Mouse (Mus musculus): ENCODE measurements around the gene Camta1.

Camta1 gene

GRCm38 (mm10) chr4:151355505-151355904, 506.2 kb downstream of the Camta1 start:
- DNase-seq: no peak

DNA sequence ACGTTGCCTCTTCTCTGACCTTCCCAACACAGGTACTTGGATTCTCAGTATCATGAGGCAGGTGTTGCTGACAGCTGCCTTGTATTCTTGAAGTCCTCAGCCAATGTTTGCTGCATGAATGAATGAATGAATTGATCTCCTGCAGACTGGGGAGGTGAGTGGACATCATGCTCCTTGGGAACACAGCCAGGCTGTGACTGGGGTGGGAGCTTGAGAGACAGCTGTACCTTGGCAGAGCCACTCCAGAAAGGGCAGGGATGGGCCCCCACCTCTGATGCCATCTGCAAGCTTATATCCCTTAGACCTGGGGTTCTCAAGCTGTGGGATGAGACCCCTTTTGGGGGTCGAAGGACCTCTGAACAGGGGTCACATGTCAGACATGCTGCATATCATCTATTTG, 508.9 kb downstream of the Camta1 start:
- DNase-seq: no peak

DNA sequence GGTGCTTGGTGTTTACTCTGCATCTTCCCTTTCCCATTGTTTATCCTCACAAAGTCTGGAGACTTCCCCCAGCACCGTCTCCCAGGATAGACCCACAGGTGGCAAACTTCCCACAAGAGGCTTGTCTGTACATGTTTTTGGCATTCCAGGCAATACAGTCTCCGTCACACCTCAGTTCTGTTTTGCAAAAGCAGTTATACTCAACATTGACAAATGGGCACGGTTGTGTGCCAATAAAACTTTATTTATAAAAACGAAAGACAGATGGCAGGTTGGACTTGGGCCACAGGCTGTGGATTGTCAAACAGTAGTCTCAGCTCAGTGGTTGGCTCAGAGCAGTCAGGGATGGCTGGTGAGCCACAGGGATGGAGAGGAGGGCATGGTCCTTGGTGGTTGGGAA, 509.4 kb downstream of the Camta1 start:
- DNase-seq: no peak

DNA sequence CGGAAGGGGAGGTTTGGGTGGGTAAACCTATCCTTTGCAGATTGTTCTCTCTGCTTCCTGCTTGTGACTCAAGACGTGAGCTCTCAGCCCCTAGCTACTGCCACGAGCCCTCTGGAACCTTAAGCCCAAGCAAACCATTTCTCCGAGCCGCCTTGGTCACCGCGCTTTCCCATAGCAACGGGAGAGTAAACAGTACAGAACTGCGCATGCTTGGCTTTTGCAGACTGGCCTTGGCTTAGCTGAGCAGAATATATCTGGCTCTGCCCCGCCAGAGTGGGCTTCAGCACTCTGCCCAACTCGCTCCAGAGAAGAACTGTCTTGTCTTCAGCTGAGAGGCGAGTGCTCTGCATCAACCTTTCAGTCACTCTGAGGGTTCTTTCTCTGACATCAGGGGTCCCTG, 509.9 kb downstream of the Camta1 start:
- no peak for DNase-seq

- DNase-seq: no peak
These were observed 514.1 kb downstream of the Camta1 start for GRCm38 (mm10) chr4:151347620-151348019.

DNA sequence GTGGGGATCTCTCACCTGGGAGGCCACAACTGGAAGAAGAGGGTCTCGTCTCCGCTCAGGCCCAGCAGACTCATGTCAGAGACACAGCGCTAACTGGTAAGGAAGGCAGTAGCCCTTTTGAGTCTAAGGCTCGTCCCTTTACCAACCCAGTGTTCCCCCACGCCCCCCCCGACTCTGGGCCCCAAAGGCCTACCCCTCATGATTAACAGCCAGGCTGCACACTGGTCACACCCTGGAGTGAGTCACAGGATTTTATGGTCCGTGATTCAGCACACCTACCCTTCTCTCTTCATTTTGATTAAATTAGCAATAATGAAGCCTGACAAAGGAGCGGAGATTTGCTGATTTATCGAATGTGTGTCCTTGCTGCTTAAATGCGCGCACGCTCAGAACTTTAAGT, 515.0 kb downstream of the Camta1 start:
- no peak for DNase-seq

GRCm38 (mm10) chr4:151344811-151345210, 516.9 kb downstream of the Camta1 start:
- DNase-seq: no peak

DNA sequence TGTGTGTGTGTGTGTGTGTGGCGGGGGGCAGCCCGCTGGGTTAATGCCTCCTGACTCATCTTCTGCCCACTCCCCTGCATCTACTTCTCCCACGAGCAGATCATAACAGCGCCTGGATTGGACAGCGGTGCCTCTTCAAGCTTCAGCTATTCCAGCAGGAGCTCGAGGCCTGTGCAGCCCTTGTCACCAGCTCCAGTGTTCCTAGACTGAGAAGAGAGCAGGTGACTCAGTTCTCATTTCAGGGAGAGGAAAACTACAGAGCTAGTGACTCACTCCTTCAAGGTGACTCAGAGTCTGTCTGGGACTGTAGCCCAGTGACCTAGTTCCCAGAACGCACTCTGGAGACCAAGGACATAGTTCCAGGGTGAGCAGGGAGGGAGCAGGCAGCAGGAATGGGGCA, 522.3 kb downstream of the Camta1 start:
- DNase-seq: no peak

GRCm38 (mm10) chr4:151338931-151339330, 522.7 kb downstream of the Camta1 start:
- no peak for DNase-seq

- no peak for DNase-seq
These were observed 524.1 kb downstream of the Camta1 start for GRCm38 (mm10) chr4:151337543-151337942.

DNA sequence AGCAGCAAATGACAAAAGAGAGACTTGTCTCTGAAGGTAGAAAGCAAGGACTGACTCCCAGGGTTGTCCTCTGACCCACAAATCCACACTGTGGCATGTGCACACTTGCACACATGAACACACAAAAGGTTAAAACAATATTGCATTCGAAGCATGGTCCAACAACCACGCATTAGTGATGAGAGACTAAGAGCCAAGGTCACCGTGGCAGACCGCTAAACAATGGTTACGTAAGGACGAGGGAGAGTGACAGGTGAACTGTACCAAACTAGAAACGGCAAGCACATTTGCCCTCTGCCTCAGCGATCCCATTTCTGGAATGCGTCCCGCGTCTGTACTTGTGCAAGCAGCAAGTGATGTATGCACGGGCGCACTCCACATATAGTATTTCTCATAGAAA, 525.3 kb downstream of the Camta1 start:
- DNase-seq: no peak

GRCm38 (mm10) chr4:151334951-151335742, 526.5 kb downstream of the Camta1 start:
- DNase-seq: peak in 1 of 2 experiments; percentile 4

- DNase-seq: no peak
These were observed 529.4 kb downstream of the Camta1 start for GRCm38 (mm10) chr4:151332074-151332849.

DNA sequence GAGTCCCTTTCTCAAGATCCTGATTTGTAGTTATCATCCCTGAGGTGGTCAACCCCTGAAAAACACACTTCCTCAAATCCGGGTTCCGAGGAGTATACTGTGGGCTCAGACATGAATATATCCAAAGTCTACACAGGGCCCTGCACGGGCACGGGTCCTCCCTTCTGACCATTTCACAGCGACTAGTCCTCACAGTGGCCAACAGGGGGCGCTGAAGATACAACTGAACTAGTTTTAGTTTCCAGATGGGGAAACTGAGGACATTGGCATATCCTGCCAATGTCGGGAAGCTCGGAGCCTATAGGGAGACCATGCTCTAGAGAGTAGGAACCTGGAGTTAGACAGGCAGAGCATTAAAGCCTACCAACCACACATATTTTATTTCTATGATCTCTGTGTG, 530.7 kb downstream of the Camta1 start:
- no peak for DNase-seq

DNA sequence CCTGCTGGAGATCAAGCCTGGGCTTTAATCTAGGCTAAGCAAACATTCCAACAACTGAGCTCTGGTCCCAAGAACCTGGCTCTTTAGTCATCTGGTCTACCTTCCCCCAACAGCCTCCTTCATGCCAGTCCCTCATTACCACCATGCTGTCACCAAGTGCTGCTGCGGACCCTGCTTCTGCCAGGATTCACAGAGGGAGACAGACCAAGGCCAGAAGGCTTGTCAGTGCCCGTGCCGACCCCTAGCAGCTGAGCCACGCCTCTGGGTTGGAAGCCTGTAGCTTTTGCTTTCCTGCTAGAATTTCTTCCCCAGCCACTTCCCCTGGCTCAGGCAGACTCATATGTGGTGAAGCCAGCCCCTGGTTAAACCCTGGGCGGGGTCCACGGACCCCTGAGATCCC, 533.6 kb downstream of the Camta1 start:
- no peak for DNase-seq

DNA sequence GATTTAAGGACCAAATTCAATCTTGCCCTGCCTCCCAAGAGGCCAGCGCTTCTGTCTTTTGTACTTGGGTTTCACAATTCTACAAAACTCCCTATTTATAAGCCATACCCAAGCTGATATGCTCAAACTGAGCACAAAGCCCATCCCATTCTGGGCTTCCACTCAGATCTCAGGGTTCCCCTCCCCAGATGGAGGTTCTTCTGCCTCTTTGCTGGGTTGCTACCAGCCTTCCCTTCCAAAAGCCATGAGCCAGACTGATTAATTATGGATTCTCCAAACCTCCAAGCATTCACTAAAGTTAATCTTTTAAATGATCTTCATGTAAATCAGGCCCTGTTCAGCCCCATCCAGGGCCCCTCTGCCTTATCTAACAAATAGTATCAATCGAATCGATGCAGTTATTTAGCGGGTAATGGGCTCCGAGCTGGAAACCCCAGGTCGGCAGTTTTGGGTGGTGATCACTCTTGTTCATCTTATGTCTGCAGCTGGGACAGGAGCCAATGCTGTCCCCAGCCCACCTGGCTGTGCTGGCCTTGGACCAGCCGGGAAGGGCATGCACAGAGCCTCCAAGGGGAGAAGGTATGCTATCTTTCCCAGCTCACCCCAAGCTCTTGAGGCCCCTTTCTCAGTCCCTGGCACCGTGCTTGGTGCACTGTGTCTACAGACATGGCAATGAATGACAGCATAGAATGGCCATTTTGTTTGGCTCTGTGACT, 534.5 kb downstream of the Camta1 start:
- DNase-seq: no peak

GRCm38 (mm10) chr4:151316428-151316827, 545.2 kb downstream of the Camta1 start:
- DNase-seq: no peak

- DNase-seq: no peak
These were observed 546.0 kb downstream of the Camta1 start for GRCm38 (mm10) chr4:151315726-151316125.

DNA sequence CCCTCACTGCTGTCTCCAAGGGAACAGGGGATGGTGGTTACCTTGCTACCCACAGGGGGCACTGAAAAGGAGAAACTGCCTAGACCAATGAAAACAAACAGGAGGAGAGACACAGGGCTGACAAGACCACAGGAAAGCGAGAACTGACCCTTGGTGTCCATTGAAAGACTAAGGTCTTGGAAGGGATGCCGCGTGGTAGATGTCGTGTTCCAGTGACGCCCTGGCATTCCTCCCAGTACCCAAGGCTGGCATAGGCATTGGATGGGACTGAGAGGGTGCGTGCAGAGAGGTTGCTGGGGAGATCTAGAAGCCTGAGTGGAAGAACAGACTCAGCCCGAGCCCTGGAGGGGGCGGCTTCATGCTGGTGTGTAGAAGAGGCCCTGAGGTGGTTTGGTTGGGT, 550.9 kb downstream of the Camta1 start:
- DNase-seq: no peak

DNA sequence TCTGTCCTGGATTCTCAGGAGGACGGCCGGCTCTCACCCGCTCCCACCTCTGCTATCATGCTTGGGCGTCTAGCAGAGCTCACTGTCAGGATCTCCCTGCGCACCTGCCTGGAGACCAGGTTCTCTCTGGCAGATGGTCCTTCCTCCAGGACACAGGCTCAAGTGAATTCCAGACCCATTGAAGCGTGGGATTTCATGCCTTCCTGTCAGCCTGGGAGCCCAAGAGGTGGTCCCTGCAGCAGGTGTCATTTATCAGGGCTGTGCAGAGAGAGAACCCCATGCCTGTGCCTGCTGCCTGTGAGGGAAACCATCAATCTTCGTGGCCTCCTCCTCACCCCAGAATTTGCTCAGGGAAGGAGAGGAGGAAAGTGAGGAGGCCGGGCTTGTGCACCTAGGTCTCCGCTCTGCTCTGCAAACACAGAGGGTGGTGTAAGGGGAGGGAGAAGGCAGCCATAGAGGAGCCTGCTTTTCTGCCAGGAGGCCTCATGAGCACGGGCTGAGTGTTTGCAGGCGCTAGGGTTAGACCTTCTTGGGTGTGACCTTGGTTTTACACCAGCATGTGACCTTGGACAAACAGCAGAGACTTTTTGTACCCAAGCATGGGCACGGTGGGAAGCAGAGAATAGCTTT, 551.5 kb downstream of the Camta1 start:
- DNase-seq: no peak

DNA sequence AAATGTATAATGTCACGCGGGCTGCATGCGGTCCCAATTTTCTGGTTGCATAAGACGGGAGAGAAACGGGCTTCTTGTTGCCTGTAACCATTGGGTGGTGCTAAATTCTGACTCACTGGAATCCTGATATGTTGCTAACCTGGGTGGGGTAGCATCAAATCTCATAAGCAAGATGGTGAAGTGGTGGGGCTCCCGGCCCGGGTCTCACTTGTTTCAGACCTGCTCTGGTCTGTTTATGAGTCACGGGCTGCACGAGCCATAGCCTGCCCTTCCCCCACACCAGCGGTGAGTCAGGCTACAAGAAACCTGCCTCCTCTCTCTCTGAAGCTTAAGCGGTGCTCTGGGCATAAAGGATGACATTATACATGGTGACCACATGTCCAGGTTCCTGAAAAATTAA, 554.8 kb downstream of the Camta1 start:
- DNase-seq: no peak

- no peak for DNase-seq
These were observed 555.3 kb downstream of the Camta1 start for GRCm38 (mm10) chr4:151306311-151306765.

DNA sequence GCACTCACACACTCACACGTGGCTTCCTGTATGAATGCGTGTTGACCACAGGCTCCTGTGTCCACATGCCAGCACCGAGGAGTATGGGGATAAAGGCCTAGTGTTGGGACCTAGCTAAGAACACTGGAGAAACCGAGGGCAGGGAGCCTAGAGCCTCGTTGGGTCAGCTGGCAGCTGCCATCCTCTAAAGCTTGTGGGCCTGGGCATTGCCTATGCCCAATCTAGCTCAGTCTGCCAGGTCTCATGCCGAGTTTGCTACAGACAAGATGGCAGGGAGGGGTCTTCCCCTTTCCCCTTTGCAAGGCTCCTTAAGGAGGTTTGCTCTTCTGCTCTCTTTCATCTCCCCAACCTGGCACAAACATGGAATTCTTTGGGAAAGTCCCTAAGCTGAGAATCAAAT, 555.9 kb downstream of the Camta1 start:
- no peak for DNase-seq
